Mouse (Mus musculus): Measurements from ENCODE around the gene Rnf4.

Rnf4 gene

GRCm38 (mm10) chr5:34336097-34336774 is at the start of gene Rnf4:
Rnf4 (plus strand) TSS chr5:34336289.
- DNase-seq: peak; percentile 100

- DNase-seq: peak; percentile 34
Observed at GRCm38 (mm10) chr5:34286516-34286915, 49.6 kb upstream of the Rnf4 start.

DNA sequence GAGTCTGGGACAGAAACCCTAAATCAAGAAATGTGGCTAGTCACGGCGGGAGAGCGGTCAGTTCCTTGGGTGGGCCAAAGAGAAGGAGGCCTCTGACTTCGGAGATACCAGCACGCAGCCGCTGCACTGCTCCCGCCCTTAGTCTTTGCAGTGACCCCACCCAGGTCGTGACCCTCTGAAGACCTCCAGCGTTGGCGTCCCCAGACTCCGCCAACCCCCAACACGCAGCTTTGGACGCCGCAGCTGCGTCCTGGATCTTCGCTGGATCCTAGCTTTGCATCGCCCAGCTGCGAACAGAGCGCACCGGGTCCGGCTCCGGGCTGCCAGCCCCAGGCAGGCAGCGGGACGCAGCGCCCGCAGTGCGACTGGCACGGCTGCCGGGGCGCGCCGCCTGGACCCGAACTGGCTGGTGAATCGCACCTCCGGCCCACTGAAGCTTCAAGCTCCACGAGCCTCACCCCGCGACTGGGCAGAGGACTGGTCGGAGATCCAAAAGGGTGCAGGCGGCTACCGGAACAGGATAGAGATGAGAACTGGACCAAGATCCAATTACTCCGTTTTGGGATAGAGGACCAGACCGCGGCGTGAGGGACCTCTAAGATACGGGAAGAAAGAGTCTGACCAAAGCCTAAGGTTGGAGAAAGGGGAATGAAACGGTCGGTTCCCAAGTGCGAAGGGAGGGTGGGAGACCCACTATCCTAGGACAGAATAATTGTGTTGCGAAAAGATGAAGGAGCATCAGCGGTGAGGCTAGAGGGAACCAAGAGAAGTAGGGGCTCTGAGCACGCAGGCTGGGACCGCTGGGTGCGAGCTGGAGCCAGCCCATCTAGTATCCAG is 48.9 kb upstream of the Rnf4 start:
- peak; percentile 61 for DNase-seq

DNA sequence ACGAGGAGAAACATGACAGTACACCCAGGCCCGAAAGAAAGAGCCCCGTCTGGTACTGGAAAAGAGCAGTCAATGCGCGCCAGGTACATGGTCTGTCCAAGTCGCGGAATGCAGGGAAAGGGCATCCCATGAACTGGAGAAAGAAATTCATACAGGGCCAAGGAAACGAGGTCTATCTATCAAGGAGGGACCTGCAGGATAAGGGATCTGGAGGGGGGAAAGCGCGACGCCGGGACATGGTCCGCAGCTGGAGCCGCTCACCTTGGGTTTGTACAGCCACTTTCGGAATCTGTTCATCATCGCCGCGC is 48.3 kb upstream of the Rnf4 start:
- DNase-seq: peak; percentile 10

DNA sequence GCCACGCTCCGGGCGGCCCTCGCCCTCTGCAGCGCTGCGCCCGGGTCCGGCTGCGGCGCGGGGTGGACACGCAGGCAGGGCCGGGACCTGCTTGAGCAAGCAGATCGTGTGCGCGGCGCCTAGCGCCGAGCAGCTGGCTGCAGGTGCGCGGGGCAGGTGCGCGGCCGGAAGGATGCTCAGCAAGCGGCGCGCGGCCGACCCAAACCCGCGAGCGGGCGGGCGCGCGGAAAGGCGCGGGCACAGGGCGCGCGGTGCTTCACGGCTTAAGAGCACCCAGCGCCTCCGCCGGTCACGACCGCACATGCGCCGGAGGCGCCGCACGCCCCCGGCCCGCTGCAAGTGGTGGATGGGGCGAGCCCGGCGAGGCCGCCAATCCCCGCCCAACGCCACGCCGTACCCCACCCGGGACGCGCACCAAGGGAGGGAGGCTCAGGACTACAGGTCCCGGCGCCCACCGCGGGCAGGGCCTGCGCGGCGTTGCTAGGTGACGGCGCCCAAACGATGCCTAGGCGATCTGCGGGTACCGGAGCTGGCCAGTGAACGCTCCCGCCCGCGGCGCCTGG is 47.9 kb upstream of the Rnf4 start, which contains the start of the genes Zfyve28 and Cfap99:
Zfyve28 (minus strand) TSS at position 296 of the 563 bp plus-strand sequence.
Cfap99 (plus strand) TSS at position 447 of the 563 bp plus-strand sequence.
- DNase-seq: peak; percentile 92

GRCm38 (mm10) chr5:34289286-34289685 is 46.8 kb upstream of the Rnf4 start:
- no peak for DNase-seq

DNA sequence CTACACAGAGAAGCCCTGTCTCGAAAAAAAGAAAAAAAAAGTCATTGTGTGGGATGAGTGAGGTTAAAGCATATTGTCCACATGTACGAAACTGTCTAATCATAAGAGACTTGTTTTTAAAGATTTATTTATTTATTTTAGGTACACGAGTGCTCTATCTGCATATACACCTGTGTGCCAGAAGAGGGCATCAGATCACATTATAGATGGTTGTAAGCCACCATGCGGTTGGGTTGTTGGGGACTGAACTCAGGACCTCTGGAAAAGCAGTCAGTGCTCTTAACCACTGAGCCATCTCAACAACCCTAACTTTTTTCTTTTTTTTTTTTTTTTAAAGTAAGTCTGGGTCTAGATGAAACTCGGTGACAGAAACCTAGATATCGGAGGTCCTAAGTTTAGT is 42.7 kb upstream of the Rnf4 start:
- DNase-seq: no peak

- no peak for DNase-seq
Observed at GRCm38 (mm10) chr5:34294696-34295095, 41.4 kb upstream of the Rnf4 start.

DNA sequence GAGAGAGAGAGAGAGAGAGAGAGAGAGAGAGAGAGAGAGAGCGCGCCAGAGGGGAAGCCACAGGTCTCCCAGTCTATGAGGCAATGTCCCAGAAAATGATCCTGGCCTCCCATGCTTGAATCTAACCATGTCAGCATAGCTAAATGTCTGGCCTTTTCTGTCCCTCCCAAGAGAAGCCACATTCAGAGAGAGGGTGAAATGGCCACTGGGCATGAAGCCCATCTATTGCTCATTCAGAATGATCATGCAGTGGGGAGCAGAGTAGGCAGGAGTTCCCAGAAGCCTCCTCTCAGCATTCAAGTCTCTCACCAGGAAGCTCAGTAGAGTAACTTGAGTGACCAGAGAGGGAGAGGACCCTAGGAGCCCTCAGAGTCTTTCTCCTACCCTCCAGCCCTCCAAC is 40.9 kb upstream of the Rnf4 start:
- DNase-seq: no peak

GRCm38 (mm10) chr5:34298061-34298460 is 38.0 kb upstream of the Rnf4 start:
- no peak for DNase-seq

- no peak for DNase-seq
Observed at GRCm38 (mm10) chr5:34298937-34299535, 37.1 kb upstream of the Rnf4 start.

DNA sequence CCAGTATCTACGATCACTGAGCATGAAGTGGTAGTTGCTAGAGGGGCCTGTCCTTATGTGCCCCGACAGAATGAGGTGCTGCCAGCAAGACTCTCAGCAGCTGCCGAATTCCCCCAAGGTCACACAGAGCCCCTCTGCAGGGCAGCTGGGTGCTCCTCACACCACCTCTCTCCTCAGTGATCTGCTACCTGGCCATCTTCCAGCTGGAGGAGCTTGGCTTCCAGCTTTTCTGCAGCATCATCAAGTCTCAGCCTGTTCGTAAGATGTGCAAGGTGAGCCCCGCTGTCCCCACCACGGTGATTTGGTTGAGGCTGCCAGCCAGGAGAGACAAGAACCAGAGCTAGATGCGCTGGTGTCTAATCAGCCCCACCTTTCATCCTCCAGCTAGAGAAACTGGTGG is 33.7 kb upstream of the Rnf4 start:
- DNase-seq: no peak

DNA sequence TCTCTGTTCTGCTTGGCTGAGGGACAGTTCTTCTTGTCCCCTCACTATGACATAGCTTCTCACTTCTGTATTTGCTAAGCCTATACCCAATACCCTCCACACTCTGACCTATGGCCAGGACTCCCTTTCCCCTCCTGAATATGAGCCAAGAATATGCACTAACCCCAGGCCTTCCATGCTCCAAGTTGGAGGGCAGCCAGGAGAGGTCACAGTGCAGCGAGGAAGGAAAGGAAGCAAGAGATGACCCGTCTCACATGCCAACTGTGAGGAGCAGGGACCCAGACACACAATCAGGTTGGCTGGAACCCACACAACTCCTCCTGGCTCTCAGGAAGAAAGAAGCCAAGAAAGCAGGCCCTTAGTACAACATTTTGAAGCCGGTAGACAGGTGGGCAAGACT is 27.1 kb upstream of the Rnf4 start:
- no peak for DNase-seq

DNA sequence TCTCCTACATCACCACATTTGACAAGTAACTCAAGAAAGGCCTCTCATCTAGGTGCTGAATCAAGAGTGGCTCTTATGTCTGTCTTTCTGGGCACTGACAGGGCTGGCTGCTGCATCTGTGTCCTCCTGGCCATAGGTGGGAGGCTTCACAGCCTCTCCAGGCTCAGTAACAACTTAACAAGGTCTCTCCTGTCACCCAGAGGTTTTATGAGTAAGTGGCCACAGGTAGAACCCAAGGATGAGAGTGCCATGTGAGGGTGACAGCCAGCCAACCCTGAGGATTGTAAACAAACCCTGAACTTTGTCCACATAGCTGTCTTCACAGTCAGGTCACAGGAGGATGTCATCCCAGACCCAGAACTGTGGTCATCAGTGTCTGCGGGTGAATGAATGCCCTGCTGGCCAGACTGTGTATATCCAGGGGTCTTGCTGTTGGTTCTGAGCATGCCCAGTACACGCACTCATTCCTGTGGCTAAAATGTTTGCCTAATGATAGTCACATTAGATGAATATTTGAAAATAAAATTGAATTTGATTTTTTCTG is 16.5 kb upstream of the Rnf4 start:
- DNase-seq: no peak

GRCm38 (mm10) chr5:34321236-34321635 is 14.9 kb upstream of the Rnf4 start:
- no peak for DNase-seq

DNA sequence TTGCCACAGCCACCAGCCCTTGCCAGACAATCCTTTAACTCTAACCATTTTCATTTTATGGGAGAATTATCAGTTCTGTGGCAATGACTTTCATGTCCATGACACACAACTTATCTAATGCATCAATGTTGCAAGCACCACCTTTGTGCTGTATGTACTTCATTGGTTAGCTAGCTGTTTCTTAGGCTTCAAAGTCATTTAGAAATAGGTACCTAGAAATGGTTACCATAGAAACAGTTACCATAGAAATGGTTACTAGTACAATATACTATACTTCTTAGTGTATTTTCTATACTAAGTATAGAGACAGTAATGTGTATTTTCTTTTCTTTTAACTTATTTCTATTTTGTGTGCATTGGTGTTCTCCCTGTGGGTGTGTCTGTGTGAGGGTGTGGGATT is 10.8 kb upstream of the Rnf4 start:
- no peak for DNase-seq

- peak; percentile 33 for DNase-seq
Observed at GRCm38 (mm10) chr5:34326249-34326691, 9.8 kb upstream of the Rnf4 start.

GRCm38 (mm10) chr5:34326875-34327576 is 9.1 kb upstream of the Rnf4 start:
- peak; percentile 70 for DNase-seq

- no peak for DNase-seq
Observed at GRCm38 (mm10) chr5:34330136-34330535, 6.0 kb upstream of the Rnf4 start.

- DNase-seq: no peak
Observed at GRCm38 (mm10) chr5:34334081-34334480, 2.0 kb upstream of the Rnf4 start.

DNA sequence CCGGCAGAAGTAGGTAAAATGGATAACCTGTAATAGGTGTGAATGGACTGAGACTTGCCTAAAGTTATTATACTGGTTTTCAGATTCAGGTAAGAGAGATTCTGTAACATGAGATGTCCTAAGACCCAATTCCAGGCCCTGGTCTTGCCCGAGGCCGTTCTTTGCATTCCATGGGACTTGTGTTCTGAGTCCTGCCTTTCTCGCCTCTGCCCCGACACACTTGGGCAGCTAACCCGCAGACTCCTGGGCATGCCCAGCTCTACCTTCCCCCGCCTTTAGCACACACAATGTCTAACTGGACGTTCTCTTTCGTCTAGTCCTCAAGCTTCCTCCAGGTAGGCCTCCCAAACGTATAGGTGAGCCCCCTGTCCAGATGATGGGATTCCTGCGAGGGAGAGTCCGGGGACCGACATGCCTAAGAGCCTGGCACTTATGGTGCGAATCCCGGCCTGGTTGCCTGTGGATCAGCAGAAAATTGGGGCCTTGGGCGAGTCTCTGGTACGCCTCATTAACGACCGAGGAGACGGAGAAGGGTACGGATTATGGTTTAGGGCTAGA is 471 bp upstream of the Rnf4 start:
- no peak for DNase-seq

GRCm38 (mm10) chr5:34336775-34337450 is 824 bp downstream of the Rnf4 start:
- DNase-seq: peak; percentile 82

Data from embryo, embryonic 11 days (tissue).